Mouse (Mus musculus) kidney, adult 2 months (tissue): ENCODE results near the gene Gusb.

ENCODE experiments used
- CTCF ChIP-seq: fragments of 200-500 bp; conservative IDR thresholded peaks from 2 replicates; pipeline ENCODE4 v1.5.1; 2011; ENCODE audit warnings: low read depth, mild to moderate bottlenecking, control low read depth, low read length, moderate library complexity, mixed read lengths; ENCODE audit not compliant: insufficient read depth, insufficient read length
- POLR2A ChIP-seq: fragments of 200-500 bp; IDR thresholded peaks from one replicate; pipeline ENCODE4 v1.6.1; 2011; ENCODE audit warnings: low read depth, low read length, control low read depth

- no peak for TF ChIP-seq POLR2A
- no peak for TF ChIP-seq CTCF
These were observed 28.9 kb upstream of the Gusb start for GRCm38 (mm10) chr5:130031410-130032390.
